Mouse (Mus musculus) left cerebral cortex, adult 2 months (tissue): Measurements from ENCODE around the gene Syngr2. TPM values are rescaled to one million over a fixed set of nuclear protein-coding genes. Genes with fewer than 3 reads are reported as not detected.

Experiments
- DNase-seq, 2 experiments: peaks; one replicate each; pipeline ENCODE4 v3.0.0; 2021 to 2022; ENCODE audit warnings: low spot score in 2 of 2, mixed read lengths in 1 of 2; ENCODE audit errors: extremely low spot score in 1 of 2
- H3K27ac ChIP-seq: fragments of 200-600 bp; 2 replicates; pipeline ENCODE4 v1.8.1; 2022
- H3K4me3 ChIP-seq: fragments of 200-600 bp; 2 replicates; pipeline ENCODE4 v1.8.1; 2022
- CTCF ChIP-seq: fragments of 200-600 bp; IDR thresholded peaks from 2 replicates; pipeline ENCODE4 v1.8.1; 2022; ENCODE audit warnings: antibody characterized with exemption, mild to moderate bottlenecking, moderate library complexity
- intact Hi-C: fragments of 180-260 bp; cut with DNase I; formaldehyde crosslinking; loops from one replicate; pipeline ENCODE4 v1.15.1; 2025
- total RNA-seq, 2 experiments: library from RNA; stranded (reverse); gene quantifications; 2 replicates each; pipeline ENCODE4 v1.2.3; 2021

Gene Syngr2
- total RNA-seq, 2 experiments from 2014 or later: 8.7 to 11.1 TPM

DNA sequence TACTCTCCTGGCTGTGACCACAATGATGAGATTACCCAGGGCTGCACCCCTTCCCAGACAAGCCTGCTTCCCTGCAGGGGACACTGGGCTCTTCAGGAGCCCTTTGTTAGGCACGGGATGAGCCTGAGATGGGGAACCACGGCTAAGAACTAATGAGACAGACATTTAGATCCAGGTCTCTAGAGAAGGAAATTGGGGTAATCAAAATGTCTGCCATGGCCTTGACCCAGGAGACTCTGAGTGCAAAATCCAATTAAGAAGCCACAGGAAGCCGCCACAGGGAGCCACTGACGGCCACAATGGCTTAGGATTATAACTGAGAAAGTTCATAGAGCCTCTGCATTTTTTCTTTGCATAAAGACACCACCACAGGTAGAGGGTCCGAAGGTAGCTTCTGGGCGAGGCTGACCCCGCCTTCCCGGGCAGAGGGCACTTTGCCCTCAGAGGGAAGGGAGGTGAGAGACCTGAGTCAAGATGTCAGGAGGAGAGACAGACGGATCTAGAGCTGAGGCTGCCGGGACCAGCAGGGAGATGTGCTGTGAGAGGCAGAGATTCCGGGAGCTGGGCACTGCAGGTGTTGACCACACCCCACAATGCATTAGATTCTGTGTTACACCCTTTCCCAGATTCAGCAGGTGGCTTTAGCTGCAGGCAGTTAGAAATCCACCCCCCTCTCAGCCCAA, 53.8 kb downstream of the Syngr2 start:
- Histone ChIP-seq H3K4me3 (no peak overlapping the region), H3K27ac (no peak overlapping the region)
- TF ChIP-seq CTCF: no peak
- intact Hi-C loops: no loop called here
- no peak for DNase-seq

Other genes starting within 250 kb of the Syngr2 start
- 10 to 100 TPM; 58.5 to 62.9 TPM for gene Tnrc6c, start 155.4 kb upstream of the Syngr2 start, total RNA-seq
- gene Tmc8, start 27.6 kb upstream of the Syngr2 start, total RNA-seq: 1 to 10 TPM in 1 of 2 experiments, under 1 TPM in 1; 0.88 to 1.3 TPM
- 1 to 10 TPM; 7.8 to 9.3 TPM for gene Tmc6, start 27.5 kb upstream of the Syngr2 start, total RNA-seq
- gene 6030468B19Rik, start 12.0 kb upstream of the Syngr2 start, total RNA-seq: not detected
- 1 to 10 TPM; 2.3 to 4.6 TPM for gene Gm20708, start within 50 bp of the Syngr2 start, total RNA-seq
- 1 to 10 TPM; 5.2 to 8.5 TPM for gene Afmid, start 16.3 kb downstream of the Syngr2 start, total RNA-seq
- 1 to 10 TPM in 1 of 2 experiments, under 1 TPM in 1; 0.81 to 1.0 TPM for gene Tk1, start 16.4 kb downstream of the Syngr2 start, total RNA-seq
- gene Birc5, start 39.6 kb downstream of the Syngr2 start, total RNA-seq: 1 to 10 TPM in 1 of 2 experiments, under 1 TPM in 1; 0.95 to 1.3 TPM
- gene Tmem235, start 51.1 kb downstream of the Syngr2 start, total RNA-seq: under 1 TPM in 1 of 2 experiments, not detected in 1; 0.19 TPM
- 1 to 10 TPM; 4.7 to 5.4 TPM for gene Tha1, start 63.8 kb downstream of the Syngr2 start, total RNA-seq
- gene Socs3, start 160.4 kb downstream of the Syngr2 start, total RNA-seq: 1 to 10 TPM; 4.4 to 6.1 TPM
- 10 to 100 TPM; 83.3 to 85.5 TPM for gene Pgs1, start 176.6 kb downstream of the Syngr2 start, total RNA-seq